Mouse (Mus musculus): ENCODE results near the gene Ppara. TPM values are rescaled to one million over a fixed set of nuclear protein-coding genes. Genes with fewer than 3 reads are reported as not detected.
"Not testable (repeated sequence)": the region's sequence is repeated elsewhere in the genome, so short reads cannot be mapped to it uniquely, and the experiment has no call there.

Gene Ppara
- total RNA-seq, 2 experiments from 2014 or later: not detected

DNA sequence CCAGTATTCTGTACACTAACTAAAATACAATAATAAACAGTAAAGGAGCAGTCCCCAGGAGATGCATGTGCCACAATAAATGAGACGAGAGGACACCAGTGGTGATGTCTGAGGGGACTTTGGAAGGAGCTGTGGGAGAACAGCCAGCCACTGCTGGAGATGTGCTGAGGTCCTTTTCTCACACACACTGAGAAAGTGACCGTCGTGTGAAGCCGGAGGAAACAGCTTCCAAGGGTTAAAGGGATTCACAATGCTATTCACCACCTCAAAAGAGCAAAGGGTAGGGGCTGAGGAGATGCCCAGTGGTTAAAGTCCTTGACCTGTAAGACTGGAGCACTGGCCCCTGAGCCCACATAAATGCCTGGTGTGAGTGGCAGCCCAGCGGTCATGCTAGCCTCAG lies 15.3 kb downstream of the Ppara start:
- ATAC-seq (replicated peaks; ENCODE audit: low FRiP score, poor library complexity, severe bottlenecking): no peak

DNA sequence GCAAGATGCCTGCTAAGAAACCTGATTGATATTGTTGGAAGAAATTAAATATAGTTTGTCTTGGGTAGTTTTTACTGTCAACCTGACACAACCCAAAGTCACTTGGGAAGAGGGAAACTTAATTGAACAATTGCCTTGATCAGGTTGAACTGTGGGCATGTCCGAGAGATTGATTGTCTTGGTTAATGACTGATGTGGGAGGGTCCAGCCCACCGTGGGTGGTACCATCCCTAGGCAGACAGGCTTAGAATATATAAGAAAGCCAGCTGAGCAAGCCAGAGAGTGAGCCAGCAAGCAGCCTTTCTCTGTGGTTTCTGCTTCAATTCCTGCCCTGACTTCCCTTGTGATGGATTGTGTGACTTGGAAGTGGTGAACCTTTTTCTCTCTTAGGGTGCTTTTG lies 17.9 kb downstream of the Ppara start:
- no peak for ATAC-seq (replicated peaks; ENCODE audit: low FRiP score, poor library complexity, severe bottlenecking)

DNA sequence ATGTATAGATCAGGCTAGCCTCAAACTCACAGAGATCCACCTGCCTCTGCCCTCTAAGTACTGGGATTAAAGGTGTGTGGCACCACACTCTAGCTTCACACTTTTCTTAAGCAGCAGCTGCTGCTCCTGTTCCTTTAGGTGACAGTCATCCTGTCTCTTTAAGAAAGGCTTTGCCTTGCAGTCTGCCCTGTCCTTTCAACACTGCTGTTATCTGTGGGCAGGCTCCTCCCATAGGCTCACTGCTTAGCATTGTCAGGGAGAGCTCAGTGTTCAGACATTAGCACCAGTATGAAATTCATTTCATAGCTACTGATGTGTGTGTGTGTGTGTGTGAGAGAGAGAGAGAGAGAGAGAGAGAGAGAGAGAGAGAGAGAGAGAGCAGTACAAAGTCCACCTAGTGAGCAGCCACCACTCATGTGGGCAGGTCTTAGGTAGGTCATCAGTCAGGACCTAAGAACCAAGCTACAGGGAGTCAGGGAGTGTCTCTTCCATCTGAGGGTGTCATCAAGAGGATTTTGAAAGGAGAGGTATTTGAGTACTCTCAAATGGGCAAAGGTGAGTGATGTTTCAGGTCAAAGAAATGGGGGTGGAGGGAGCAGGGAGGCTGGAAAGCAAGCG lies 19.4 kb downstream of the Ppara start:
- no peak for ATAC-seq (replicated peaks; ENCODE audit: low FRiP score, poor library complexity, severe bottlenecking)

DNA sequence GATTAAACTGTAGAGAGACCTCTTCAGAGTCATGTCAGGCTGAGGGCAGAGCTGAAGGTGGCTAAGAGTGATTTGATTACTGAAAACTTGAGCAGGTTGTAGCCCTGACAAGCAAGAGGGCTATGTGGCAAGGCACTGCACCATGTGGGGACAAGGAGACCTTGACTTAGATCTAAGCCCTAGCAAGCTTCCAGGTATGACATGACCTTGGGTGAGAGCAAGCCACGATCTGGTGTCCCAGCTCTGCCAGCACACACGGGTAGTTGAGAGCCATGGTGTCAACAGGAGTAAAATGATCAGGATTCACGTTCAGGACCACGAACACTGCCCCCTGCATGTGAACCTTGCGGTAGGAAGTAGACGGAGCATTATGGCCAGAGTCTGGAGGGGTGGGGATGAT lies 20.4 kb downstream of the Ppara start:
- ATAC-seq (replicated peaks; ENCODE audit: low FRiP score, poor library complexity, severe bottlenecking): no peak

DNA sequence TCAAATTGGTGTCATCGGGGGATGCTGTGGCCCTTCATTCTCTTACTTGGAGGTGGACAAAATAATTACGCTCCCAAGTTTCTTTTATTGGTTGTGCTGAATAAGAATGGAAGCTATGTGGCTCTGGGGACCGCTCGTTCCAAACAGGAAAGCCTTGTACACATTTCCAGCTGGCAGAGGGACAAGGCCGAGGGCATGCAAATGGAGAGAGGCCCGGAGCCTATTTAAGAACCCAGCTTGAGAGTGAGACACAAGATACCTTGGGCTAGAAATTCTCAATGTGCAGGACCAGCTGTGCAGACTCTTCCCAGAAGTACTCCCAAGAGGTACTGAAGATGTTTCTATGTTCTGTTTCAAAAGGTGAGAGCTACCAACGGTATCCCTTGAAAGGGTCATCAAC lies 21.8 kb downstream of the Ppara start:
- no peak for ATAC-seq (replicated peaks; ENCODE audit: low FRiP score, poor library complexity, severe bottlenecking)

DNA sequence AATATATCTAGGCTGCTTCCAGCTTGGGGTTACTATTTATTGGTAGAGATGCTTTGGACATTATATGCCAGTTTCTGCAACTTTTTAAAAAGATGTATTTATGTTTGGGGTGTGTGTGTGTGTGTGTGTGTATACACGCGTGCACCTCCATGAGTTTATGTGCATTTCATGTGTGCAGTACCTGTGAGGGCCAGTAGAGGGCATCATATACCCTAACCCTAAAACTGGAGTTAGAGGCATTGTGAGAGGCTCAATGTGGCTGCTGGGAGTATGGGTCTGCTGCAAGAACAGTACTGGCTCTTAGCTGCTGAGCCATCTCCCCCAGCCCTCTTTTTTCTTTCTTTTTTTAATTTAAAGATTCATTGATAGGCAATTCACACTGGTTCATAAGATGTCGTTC lies 23.0 kb downstream of the Ppara start:
- no peak for ATAC-seq (replicated peaks; ENCODE audit: low FRiP score, poor library complexity, severe bottlenecking)

- ATAC-seq (replicated peaks; ENCODE audit: low FRiP score, poor library complexity, severe bottlenecking): no peak
Observed at GRCm38 (mm10) chr15:85762761-85763160, 28.0 kb downstream of the Ppara start.

DNA sequence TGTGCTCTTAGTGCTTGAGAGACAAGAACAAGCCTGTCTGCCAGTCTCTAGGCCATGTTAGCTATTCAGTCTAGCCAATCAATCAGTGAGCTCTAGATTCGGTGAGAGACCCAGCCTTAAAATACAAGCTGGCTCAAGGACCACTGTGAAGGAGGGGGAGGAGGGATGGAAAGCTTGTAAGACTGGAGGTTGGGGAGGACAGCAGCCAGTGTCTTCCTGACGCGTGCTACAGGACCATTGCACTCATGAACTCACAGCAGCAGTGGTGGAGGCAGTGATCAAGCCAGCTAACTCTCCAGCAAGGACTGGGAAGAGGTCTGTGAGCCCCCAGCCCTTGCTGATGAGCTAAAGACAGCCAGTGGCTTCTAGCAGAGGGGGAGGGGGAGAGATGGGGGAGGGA lies 30.2 kb downstream of the Ppara start:
- ATAC-seq (replicated peaks; ENCODE audit: low FRiP score, poor library complexity, severe bottlenecking): no peak

GRCm38 (mm10) chr15:85766677-85767076 lies 31.9 kb downstream of the Ppara start:
- no peak for ATAC-seq (replicated peaks; ENCODE audit: low FRiP score, poor library complexity, severe bottlenecking)

GRCm38 (mm10) chr15:85768991-85769390 lies 34.2 kb downstream of the Ppara start:
- no peak for ATAC-seq (replicated peaks; ENCODE audit: low FRiP score, poor library complexity, severe bottlenecking)

- no peak for ATAC-seq (replicated peaks; ENCODE audit: low FRiP score, poor library complexity, severe bottlenecking)
Observed at GRCm38 (mm10) chr15:85771306-85772121, 36.7 kb downstream of the Ppara start.

DNA sequence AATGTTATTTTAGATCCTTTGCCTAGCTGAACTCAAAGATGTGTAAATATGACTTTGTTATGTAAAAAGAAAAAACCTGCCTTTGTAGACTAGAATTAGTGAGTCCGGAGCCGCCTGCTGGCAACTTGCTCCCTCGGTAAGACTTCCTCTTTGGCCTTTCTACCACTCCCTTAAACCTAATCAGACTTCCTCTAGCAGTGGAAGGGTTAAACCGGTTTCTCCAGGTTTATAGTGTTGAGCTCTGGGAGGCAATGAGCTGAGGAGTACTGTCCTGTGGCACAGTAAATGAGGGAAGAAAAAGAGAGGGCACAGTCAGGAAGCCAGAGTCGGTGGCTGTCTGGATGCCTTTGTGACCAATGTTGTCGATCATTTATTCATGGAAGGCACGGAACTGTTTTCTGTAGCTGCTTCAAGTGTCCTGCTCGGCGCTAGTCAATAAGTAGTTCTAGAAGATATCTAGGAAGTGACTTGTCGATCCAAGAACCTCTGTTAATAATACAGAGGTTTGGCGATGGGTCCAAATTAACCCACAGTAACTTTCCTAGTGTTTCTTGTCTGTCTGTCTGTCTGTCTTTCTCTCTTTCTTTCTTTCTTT lies 37.5 kb downstream of the Ppara start:
- no peak for ATAC-seq (replicated peaks; ENCODE audit: low FRiP score, poor library complexity, severe bottlenecking)

DNA sequence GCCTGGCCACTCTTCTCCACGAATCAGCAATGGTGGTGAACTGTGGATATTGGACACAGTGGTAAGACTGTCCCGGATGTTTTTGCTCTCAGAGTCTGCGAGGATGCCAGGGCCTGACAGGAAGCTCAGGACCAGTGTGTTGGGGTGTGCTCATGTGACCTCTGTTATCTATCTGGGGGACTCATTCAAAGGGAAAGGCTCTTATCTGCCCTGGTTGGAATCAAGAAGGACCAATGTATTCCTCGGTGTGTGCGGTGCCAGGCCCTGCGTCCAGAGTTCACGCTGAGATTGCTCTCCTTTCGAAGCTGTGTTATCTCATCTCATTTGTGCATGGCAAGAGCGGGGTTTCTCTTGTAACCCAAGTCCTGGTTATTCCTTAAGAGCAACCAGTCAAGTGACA lies 39.6 kb downstream of the Ppara start:
- ATAC-seq (replicated peaks; ENCODE audit: low FRiP score, poor library complexity, severe bottlenecking): no peak

DNA sequence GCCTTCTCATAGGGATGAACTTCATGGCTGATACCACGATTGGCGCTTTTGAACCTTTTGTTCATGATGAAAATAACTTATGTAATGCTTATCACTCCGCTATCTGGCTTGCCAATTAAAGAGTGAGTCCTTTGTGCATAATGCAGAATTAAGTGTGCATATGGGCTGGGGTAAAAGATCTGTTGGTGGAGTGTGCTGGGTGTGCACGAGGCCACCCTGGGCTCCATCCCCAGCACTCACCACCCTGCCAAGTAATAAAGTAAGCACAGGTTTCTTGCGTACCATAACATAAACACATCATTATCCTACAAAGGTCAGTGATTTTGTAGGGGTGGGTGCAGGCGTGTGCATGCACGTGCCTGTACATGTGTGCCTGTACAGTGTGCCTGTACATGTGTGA lies 40.2 kb downstream of the Ppara start:
- ATAC-seq (replicated peaks; ENCODE audit: low FRiP score, poor library complexity, severe bottlenecking): no peak

DNA sequence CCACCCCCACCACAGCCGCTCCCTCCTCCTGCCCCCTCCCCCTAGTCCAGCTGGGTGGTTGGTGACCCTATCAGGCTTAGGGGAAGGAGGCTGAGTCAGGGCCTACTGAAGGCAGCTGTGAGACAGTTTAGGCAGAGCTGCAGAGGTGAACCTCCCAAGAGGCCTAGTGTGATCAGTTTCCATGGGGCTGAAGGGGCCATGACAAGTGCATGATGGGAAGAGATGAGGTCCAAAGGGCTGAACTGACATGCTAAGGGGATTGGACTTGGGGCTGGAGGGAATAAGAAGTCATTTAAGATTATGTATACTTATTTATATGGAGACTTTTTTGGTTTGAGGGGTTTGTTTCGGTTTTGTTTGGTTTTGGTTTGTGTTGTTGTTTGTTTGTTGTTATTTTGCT lies 41.5 kb downstream of the Ppara start:
- ATAC-seq (replicated peaks; ENCODE audit: low FRiP score, poor library complexity, severe bottlenecking): no peak

DNA sequence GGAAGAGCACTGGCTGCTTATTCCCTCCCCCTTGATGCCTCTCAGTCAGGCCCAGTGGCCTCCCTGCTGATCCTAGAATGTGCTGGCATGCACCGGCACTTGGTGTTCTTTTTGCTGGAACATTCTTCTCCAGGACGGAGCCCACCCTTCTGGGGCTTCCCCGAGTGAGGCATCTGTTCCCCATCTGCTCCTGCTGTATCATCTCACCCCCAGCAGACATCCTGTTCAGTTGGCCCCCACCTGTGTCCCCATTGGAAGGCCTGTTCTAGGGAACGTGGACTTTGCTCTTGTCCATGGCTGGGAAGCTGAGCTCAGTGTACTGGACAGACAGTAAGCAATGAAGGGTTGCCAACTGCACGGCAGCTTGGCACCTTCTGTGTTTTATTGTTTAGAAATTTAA lies 42.0 kb downstream of the Ppara start:
- ATAC-seq (replicated peaks; ENCODE audit: low FRiP score, poor library complexity, severe bottlenecking): no peak

DNA sequence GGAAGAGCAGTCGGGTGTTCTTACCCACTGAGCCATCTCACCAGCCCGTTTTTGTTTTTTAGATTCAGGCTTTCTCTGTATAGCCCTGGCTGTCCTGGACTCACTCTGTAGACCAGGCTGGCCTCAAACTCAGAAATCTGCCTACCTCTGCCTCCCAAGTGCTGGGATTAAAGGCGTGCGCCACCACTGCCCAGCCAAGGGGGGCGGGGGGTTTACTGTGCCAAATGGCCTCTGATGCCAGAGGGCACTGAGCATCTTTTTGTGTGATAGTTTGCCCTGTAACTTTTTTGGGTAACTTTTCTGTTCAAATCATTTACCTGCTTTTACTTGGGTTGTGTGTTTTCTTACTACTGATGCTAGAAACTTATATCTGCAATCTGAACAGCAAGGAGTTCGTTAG lies 44.1 kb downstream of the Ppara start:
- ATAC-seq (replicated peaks; ENCODE audit: low FRiP score, poor library complexity, severe bottlenecking): not testable (repeated sequence)

GRCm38 (mm10) chr15:85783146-85783545 lies 48.4 kb downstream of the Ppara start:
- ATAC-seq (replicated peaks; ENCODE audit: low FRiP score, poor library complexity, severe bottlenecking): 0 out of 2 replicates have a peak, but pooled peaks have one; percentile 34

DNA sequence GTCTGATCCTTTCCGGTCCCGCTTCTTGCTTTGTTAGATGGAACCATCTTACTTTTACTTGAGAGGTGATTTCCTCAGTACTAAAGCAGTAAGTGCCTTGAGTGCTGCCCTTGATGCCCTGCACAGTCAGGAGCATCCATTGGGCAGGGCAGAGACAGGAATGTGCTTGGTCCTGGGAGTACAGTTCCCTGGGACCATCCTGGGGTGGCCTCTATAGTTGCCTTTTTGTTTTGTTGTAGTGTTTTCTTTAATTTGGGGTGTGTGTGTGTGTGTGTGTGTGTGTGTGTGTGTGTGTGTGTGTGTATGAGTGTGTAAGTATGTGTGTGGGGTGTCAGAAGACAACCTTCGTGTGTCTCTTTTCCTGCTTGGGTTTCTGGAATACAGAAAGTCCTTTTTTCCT lies 49.6 kb downstream of the Ppara start:
- ATAC-seq (replicated peaks; ENCODE audit: low FRiP score, poor library complexity, severe bottlenecking): no peak

GRCm38 (mm10) chr15:85786711-85787110 lies 51.9 kb downstream of the Ppara start:
- no peak for ATAC-seq (replicated peaks; ENCODE audit: low FRiP score, poor library complexity, severe bottlenecking)

DNA sequence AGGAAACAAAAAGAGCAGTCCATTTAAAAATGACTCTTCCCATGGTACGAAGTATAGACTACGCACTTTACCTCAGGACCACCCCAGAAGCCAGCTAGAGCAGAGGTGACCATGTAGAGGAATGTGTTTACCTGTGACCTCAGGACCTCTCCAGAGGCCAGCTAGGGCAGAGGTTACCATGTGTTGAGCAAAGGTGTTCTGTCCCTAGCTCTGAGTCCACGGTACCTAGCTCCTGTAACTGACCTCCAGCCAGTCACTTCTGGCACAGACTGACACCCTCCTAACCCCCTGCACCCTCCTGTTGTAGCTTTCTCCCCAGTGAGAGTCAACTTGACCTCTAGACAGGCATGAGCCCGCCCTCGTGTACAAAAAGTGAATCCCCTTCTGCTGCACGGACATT lies 52.7 kb downstream of the Ppara start:
- ATAC-seq (replicated peaks; ENCODE audit: low FRiP score, poor library complexity, severe bottlenecking): no peak
